ENCODE assay signal across 8 mouse cellular contexts in the genomic region with DNA sequence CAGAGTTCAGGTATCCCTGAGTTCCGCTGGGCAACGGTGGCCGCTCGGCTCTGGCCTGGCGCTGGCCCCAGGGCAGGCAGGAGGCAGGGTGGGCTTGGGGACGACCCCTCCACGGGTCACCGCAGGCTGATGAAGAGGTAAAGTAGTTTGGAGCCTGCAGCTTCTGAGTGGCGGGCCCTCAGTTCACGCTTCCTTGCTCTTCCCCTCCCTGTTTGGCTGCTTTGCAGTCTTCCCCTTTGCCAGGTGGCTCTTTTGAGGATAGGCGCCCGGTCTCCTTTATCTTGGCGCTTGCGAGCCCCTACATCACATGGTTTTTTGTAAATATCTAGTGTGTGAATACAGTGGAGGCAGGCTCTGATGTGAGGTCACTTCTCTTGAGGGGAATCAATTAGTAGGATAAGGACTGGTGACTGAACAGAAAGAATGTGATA. TPM values are rescaled to one million over a fixed set of nuclear protein-coding genes. Genes with fewer than 3 reads are reported as not detected.
DNase-seq lines count a peak whose midpoint lies in the region; ATAC-seq and TF ChIP-seq lines count a peak whose summit lies in the region.

No protein-coding gene starts in this region.

- H3K27ac ChIP-seq in hindbrain, embryonic 11.5 days (ENCODE audit: low read depth, low read length): peak overlapping the region; percentile 70

- peak overlapping the region; percentile 58 for H3K9ac ChIP-seq in hindbrain, embryonic 11.5 days (ENCODE audit: low read depth, low read length)

- H3K27me3 ChIP-seq in hindbrain, embryonic 11.5 days (ENCODE audit: control insufficient read depth, insufficient read depth, low read length): no peaks in the 10 kb centered on the region

- H3K4me3 ChIP-seq in lung, adult 2 months (replicated peaks; ENCODE audit: extremely low read depth, low read depth, low read length): peak overlapping the region; percentile 98
- H3K4me3 ChIP-seq in hindbrain, embryonic 11.5 days (ENCODE audit: low read depth, low read length): peak overlapping the region; percentile 58

- no peak for TF ChIP-seq CTCF in lung, adult 2 months (IDR thresholded peaks at IDR 0.05; ENCODE audit: insufficient read depth, low read length)
- no peak for TF ChIP-seq CTCF in brain, embryonic 14.5 days (IDR thresholded peaks at IDR 0.05; ENCODE audit: borderline replicate concordance, extremely low read depth, insufficient read depth, insufficient read length)

- H3K4me2 ChIP-seq in hindbrain, embryonic 11.5 days (replicated peaks; ENCODE audit: low read depth, low read length): peak overlapping the region; percentile 39

- H3K4me1 ChIP-seq in lung, adult 2 months (ENCODE audit: control insufficient read depth, insufficient read depth, low read length): no peaks in the 10 kb centered on the region; the same call in 1 of the 2 replicates
- no peaks in the 10 kb centered on the region for H3K4me1 ChIP-seq in hindbrain, embryonic 11.5 days (replicated peaks; ENCODE audit: control insufficient read depth, insufficient read depth, low read length)

- H3K9me3 ChIP-seq in hindbrain, embryonic 11.5 days (ENCODE audit: control insufficient read depth, low read length): no peaks in the 10 kb centered on the region

- H3K36me3 ChIP-seq in hindbrain, embryonic 11.5 days (ENCODE audit: control insufficient read depth, insufficient read depth, low read length): no peaks in the 10 kb centered on the region

- peak; percentile 86 for ATAC-seq in hindbrain, embryonic 11.5 days (ENCODE audit: low FRiP score)
- peak; percentile 41 for ATAC-seq in megakaryocyte progenitor cell, adult 5-6 weeks (replicated peaks; ENCODE audit: poor library complexity)

- WGBS in lung, adult 2 months: 27% methylated on average over 14 of the region's 14 CpGs
- WGBS in hindbrain, embryonic 11.5 days: 15% methylated on average over 11 of the region's 14 CpGs

- DNase-seq in lung, adult 2 months: no peak
- no peak for DNase-seq in lung, postnatal 10 days
- peak; percentile 36 for DNase-seq in brain, embryonic 14.5 days (ENCODE audit: low read depth)
- no peak for DNase-seq in hindbrain, embryonic 11.5 days (ENCODE audit: low spot score)
- no peak for DNase-seq in gastrocnemius, postnatal 4 days (ENCODE audit: low spot score in 2 of 2)
- DNase-seq in gastrocnemius, postnatal 14 days: no peak
- DNase-seq in layer of hippocampus, adult 9-10 months (ENCODE audit: low spot score): no peak

- TF ChIP-seq POLR2A in lung, adult 2 months (IDR thresholded peaks at IDR 0.05; ENCODE audit: borderline replicate concordance, extremely low read depth, low read depth, low read length): no peak
- TF ChIP-seq POLR2A in brain, embryonic 14.5 days (IDR thresholded peaks at IDR 0.05; ENCODE audit: borderline replicate concordance, extremely low read depth, insufficient read depth, insufficient read length, poor library complexity, severe bottlenecking): no peak

- intact Hi-C loops in gastrocnemius, postnatal 14 days (cut with DNase I; ENCODE audit: low total_unique reads): no loop called here

RNA-seq across cellular contexts. Expression of a gene that starts 1.2 kb away (rescaled TPM):
- 2.3 and 3.8 TPM in 2 replicates for polyA plus RNA-seq in lung, adult 2 months (2012; rRNA removed)
- 16.2 and 22.7 TPM in 2 replicates for polyA plus RNA-seq in brain, embryonic 14.5 days (2012; rRNA removed)
- 38.4 and 41.9 TPM in 2 replicates for polyA plus RNA-seq in hindbrain, embryonic 11.5 days (2014; fragmentation: Nextera tagmentation; extraction: Ambion mirVana)
- total RNA-seq in megakaryocyte progenitor cell, adult 5-6 weeks (2015): 42.0 and 52.7 TPM in 2 replicates
- total RNA-seq in megakaryocyte progenitor cell, adult 5-6 weeks (2017): 9.1 and 12.1 TPM in 2 replicates
- 10 to 100 TPM; 30.0 to 37.0 TPM for total RNA-seq in gastrocnemius, postnatal 4 days (2021)
- 10 to 100 TPM; 19.1 to 22.2 TPM for total RNA-seq in gastrocnemius, postnatal 14 days (2021)
